16 mouse cellular contexts compared by ENCODE assay signal in genomic region chr3:88479828-88480227, GRCm38 (mm10).
"Had no signal": no experiment of that assay in that cellular context is flagged by ENCODE, and none has a peak within 500 bp of the region (broad histone marks: within the 10 kb centered on the region; RNA-seq: fewer than 3 reads in every experiment).

No protein-coding gene starts in this region.

- DNase-seq: retina, postnatal 1 day; right cerebral cortex, adult 18-20 months; right cerebral cortex, postnatal 14 days; right cerebral cortex, postnatal 25 days; right cerebral cortex, postnatal 4 days; spleen, adult 18-20 months; thymus, adult 18-20 months; thymus, adult 2 months; thymus, postnatal 14 days; thymus, postnatal 25 days; thymus, postnatal 36 days; thymus, postnatal 4 days had no signal

- H3K27ac ChIP-seq: neural tube, embryonic 13.5 days; neural tube, embryonic 15.5 days; stomach, embryonic 15.5 days; stomach, postnatal 0 days had no signal

- H3K4me2 ChIP-seq: neural tube, embryonic 13.5 days; neural tube, embryonic 15.5 days; stomach, embryonic 15.5 days had no signal

- H3K4me3 ChIP-seq: neural tube, embryonic 13.5 days; neural tube, embryonic 15.5 days; stomach, embryonic 15.5 days had no signal

- H3K9me3 ChIP-seq: neural tube, embryonic 13.5 days; neural tube, embryonic 15.5 days; stomach, embryonic 15.5 days had no signal

- H3K36me3 ChIP-seq: neural tube, embryonic 13.5 days had no signal

- H3K9ac ChIP-seq: neural tube, embryonic 13.5 days; neural tube, embryonic 15.5 days; stomach, embryonic 15.5 days had no signal
